Mouse (Mus musculus) G1E (cell line): ENCODE measurements around the gene Hist1h3b.

Source experiments
- CTCF ChIP-seq: IDR thresholded peaks from 2 replicates; pipeline ENCODE4 v1.5.1; 2012; ENCODE audit warnings: low read depth, low read length, inconsistent platforms, mixed read lengths
- TAL1 ChIP-seq: conservative IDR thresholded peaks from 2 replicates; pipeline ENCODE4 v1.6.1; 2012; ENCODE audit warnings: low read depth, low read length, inconsistent platforms, mixed read lengths

GRCm38 (mm10) chr13:23729192-23729525 is 22.9 kb upstream of the Hist1h3b start:
- TF ChIP-seq CTCF = no peak
- TF ChIP-seq TAL1 = no peak
